Mouse (Mus musculus): ENCODE data around the gene Plekhm2.

Plekhm2 gene

GRCm38 (mm10) chr4:141660884-141661283 lies 3.8 kb downstream of the Plekhm2 start:
- DNase-seq, result no peak

- peak; percentile 59 to 60 for DNase-seq
Measured at GRCm38 (mm10) chr4:141659739-141660138, 5.0 kb downstream of the Plekhm2 start.

- no peak for DNase-seq
Measured at GRCm38 (mm10) chr4:141658846-141659484, 5.7 kb downstream of the Plekhm2 start.

- no peak for DNase-seq
Measured at GRCm38 (mm10) chr4:141656932-141657331, 7.8 kb downstream of the Plekhm2 start.

GRCm38 (mm10) chr4:141655908-141656608 lies 8.6 kb downstream of the Plekhm2 start:
- DNase-seq, result no peak

- no peak for DNase-seq
Measured at GRCm38 (mm10) chr4:141654509-141654908, 10.2 kb downstream of the Plekhm2 start.

- DNase-seq, result no peak
Measured at GRCm38 (mm10) chr4:141653813-141654212, 10.9 kb downstream of the Plekhm2 start.

GRCm38 (mm10) chr4:141653044-141653443 lies 11.7 kb downstream of the Plekhm2 start:
- no peak for DNase-seq

- no peak for DNase-seq
Measured at GRCm38 (mm10) chr4:141651944-141652343, 12.8 kb downstream of the Plekhm2 start.

DNA sequence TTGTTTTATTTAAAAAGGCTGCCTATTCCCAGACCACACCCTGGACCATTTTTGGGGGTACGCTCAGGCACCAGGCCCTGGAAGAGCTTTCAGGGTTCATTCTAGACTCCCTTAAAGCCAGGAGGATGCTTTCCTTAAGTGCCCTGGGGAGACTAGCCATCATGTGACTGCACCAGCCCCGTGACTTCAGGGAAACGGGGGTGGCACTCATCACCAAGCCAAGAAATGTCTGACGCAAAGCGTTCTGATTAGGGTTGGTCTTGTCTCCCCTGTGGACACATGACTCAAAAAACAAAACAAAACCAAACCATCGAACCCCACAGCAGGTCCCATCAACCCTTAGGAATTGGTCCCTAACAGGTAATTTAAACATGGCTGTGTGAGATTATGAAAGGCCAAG lies 13.4 kb downstream of the Plekhm2 start:
- DNase-seq, result no peak

DNA sequence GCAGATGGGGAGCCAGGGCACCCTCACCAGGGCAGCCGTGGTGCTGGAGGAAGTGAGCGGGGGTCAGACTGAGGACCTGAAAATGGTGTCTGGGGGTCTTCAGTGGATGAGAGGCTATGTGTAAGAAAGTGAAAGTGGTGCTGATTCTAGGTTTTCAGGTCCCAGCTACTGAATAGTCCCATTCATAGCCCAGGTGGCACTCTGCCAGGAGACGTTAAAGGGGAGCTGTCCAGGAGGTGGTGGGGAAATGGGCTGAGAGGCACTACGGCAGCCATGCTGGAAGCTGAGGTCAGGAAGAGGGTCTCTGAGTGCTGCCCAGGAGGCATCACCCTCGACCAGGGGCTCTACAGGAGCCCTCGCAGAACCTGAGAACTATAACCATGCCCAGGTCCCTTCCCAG lies 15.5 kb downstream of the Plekhm2 start:
- no peak for DNase-seq

GRCm38 (mm10) chr4:141648262-141648661 lies 16.4 kb downstream of the Plekhm2 start:
- DNase-seq, result no peak

GRCm38 (mm10) chr4:141647187-141647586 lies 17.5 kb downstream of the Plekhm2 start:
- no peak for DNase-seq

DNA sequence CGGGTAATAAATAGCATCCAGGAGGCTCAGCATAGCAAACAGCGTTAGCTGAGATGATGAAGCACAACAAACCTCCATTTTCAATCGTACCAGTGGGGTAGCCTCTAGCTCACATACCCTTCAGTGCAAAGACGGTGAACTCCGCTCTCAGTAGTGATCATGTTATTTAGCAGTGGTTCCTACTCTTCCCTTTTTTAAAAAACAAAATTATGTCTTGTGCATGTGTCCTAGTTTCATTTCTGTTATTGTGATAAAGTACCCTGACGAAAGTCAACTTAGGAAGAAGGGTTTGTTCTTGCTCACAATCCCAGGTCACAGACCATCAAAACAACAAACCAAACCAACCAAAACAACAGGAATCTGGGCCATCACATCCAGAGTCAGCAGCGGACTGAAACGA lies 18.7 kb downstream of the Plekhm2 start:
- no peak for DNase-seq

GRCm38 (mm10) chr4:141643118-141643855 lies 21.4 kb downstream of the Plekhm2 start:
- peak; percentile 67 to 79 for DNase-seq

DNA sequence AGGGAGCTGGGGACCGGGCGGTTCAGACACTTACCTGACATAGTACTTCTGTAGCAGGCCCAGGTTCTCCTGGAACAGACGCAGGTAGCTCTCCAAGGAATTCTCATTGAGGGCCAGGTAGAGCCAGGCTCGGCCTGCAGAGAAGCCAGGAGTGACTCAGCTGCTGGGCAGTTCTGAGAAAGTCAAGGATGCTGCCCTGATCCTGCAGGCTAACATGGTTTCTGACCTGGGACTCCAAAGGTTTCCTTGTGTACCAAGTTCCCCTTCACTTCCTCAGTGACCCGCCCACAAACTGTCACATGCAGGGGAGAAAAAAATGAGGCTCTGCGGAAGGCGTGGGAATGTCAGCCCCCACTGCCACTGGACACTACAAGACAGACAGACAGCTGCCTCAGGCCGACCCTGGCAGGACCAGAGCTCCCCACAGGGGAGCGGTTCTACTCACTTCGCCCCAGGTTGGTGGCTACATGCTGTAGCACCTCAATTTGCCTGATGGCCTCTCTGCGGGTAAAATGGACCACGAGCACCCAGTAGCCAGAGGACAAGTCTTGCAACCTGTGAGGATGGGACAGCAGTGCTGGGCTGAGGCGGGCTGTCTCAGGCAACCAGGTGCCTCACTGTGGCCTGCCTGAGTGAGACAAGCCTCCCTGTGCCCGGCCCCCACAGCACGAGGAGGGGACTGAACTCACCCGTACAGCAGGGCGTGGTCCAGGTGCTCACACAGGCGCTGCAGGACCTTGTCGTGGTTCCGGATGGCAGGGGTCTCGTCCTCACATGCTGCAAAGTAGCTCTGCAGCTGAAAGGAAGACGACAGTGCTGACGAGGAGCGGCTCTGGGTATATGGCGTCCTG lies 22.5 kb downstream of the Plekhm2 start:
- peak in 1 of 2 experiments; percentile 29 for DNase-seq

- DNase-seq, result no peak
Measured at GRCm38 (mm10) chr4:141641353-141641771, 23.3 kb downstream of the Plekhm2 start.

- peak in 1 of 2 experiments; percentile 34 for DNase-seq
Measured at GRCm38 (mm10) chr4:141639474-141639873, 25.2 kb downstream of the Plekhm2 start.

DNA sequence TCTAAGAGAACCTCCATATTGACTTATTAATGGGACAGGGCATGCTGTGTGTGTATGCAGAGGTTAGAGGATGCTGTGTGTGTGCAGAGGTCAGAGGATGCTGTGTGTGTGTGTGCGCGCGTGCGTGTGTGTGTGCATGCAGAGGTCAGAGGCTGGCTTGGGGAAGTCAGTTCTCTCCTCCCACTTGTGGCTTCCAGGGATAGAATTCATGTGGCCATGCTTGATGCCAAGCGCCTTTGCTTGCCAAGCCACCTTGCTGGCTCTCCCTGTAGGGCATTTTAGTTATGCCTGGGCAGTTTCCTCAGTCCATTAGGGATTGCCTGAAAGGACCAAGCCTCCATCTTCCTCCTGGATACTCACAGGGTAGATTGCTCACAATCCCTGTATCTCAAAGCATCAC lies 28.0 kb downstream of the Plekhm2 start:
- no peak for DNase-seq

- DNase-seq, result no peak
Measured at GRCm38 (mm10) chr4:141635991-141636390, 28.7 kb downstream of the Plekhm2 start.

- peak; percentile 69 to 76 for DNase-seq
Measured at GRCm38 (mm10) chr4:141632111-141632873, 32.4 kb downstream of the Plekhm2 start.

GRCm38 (mm10) chr4:141631250-141631649 lies 33.4 kb downstream of the Plekhm2 start:
- DNase-seq, result no peak
